Mouse (Mus musculus): ENCODE data around the gene Ak9.

DNA sequence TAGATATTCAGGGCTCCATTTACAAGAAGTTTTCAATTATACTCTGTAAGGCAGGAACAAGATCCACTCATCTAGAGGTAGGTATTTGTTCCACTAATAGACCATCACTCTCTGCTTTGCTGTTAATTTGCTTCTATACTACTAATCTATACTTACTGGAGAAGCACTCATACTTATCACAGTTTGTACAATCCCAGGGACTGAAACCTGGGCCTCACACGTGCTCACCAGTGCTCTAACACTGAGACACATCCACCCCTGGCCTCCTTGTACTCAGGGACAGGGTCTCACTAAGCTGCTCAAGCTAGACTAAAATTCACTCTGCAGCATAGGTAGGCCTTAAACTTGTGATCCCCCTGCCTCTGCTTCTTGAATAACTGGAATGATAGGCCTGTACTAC lies 42.6 kb upstream of the Ak9 start:
- TF ChIP-seq CTCF (conservative IDR thresholded peaks at IDR 0.05; ENCODE audit: insufficient read depth, insufficient read length, low read depth, low read length) (no peak), POLR2A (IDR thresholded peaks at IDR 0.05; ENCODE audit: low read depth, low read length) (no peak)

Data from kidney, adult 2 months (tissue).